Mouse (Mus musculus) hindbrain, embryonic 12.5 days (tissue): ENCODE data around the gene Fry. TPM values are rescaled to one million over a fixed set of nuclear protein-coding genes. Genes with fewer than 3 reads are reported as not detected.

Experiments
- ATAC-seq: fragments of 200-750 bp; cut with Nextera tagmentation; 2 replicates; pipeline ENCODE4 v1.8.0; 2017; ENCODE audit warnings: moderate TSS enrichment; ENCODE audit not compliant: low FRiP score
- H3K27ac ChIP-seq: fragments of 300-500 bp; sonication (generic); 2 replicates; pipeline ENCODE4 v1.5.1; 2016; ENCODE audit warnings: mild to moderate bottlenecking
- H3K27me3 ChIP-seq: fragments of 300-500 bp; sonication (generic); 2 replicates; pipeline ENCODE4 v1.6.1; 2016; ENCODE audit warnings: mild to moderate bottlenecking
- H3K36me3 ChIP-seq: fragments of 300-500 bp; sonication (generic); 2 replicates; pipeline ENCODE4 v1.6.1; 2016; ENCODE audit warnings: mild to moderate bottlenecking
- H3K4me1 ChIP-seq: fragments of 300-500 bp; sonication (generic); 2 replicates; pipeline ENCODE4 v1.6.1; 2016
- H3K4me2 ChIP-seq: fragments of 300-500 bp; sonication (generic); replicated peaks from 2 replicates; pipeline ENCODE4 v1.6.1; 2016; ENCODE audit warnings: mild to moderate bottlenecking
- H3K4me3 ChIP-seq: fragments of 300-500 bp; sonication (generic); 2 replicates; pipeline ENCODE4 v1.5.1; 2016; ENCODE audit warnings: mild to moderate bottlenecking
- H3K9ac ChIP-seq: fragments of 300-500 bp; sonication (generic); 2 replicates; pipeline ENCODE4 v1.6.1; 2016; ENCODE audit warnings: mild to moderate bottlenecking, moderate library complexity
- H3K9me3 ChIP-seq: fragments of 300-500 bp; sonication (generic); replicated peaks from 2 replicates; pipeline ENCODE4 v1.6.1; 2016; ENCODE audit warnings: mild to moderate bottlenecking
- WGBS: fragments of 180-500 bp; shearing (Covaris S2); methylation state at CpG from one replicate; pipeline ENCODE4 v1.1.7; 2016; 5-methylcytosine and 5-hydroxymethylcytosine counted together
- polyA plus RNA-seq: library from polyadenylated mRNA; unstranded; fragments of >200 nt; fragmentation: Nextera tagmentation; extraction: Ambion mirVana; gene quantifications from 2 replicates; pipeline ENCODE4 v1.2.1, GENCODE M21; 2016

Gene Fry
- polyA plus RNA-seq, result 27.9 and 30.1 TPM in 2 replicates

DNA sequence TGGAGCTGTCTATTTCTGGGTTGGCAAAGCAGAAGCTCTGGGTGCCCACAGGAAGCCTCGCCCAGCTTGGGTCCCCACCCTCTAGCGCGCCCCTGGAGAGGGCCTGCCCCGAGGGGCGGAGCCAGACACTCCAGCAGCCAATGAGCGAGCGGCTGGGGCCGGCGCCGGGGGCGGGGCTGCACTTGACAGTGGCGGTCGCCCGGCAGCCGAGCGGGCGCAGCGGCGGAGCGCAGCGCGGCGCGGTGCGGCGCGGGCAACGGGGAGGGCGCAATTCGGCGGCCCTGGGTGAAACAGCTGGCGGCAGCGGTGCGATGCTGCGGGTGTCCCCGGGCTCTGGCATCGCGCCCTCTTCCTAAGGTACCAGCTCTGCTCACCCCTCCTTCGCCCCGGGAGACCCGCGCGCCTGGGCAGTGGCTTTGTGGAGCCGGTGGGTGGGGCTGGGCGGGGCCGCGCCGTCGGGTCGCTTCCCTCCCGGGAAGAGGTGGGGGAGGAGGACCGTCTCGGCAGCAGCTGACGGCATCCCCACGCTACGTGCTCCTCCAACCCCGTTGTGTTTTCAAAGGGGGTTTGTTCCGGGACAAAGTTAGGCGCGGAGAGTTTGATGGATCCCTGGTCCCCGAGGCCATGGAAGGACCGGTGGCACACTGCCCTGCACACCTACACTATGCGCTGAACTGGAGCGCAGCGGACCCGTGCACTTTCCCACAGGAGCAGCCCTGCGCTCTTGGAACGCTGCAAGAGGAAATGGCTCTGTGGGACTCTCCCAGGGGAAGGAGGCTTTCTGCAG lies at the start of gene Fry:
Fry (plus strand) TSS at position 191 of the 787 bp plus-strand sequence.
- H3K4me2 ChIP-seq, result peak within 1 kb of the TSS; percentile 75
- peak; percentile 96 for ATAC-seq
- no peaks in the 10 kb centered on the region for H3K27me3 ChIP-seq
- no peaks in the 10 kb centered on the region for H3K9me3 ChIP-seq
- peak within 1 kb of the TSS; percentile 68 for H3K27ac ChIP-seq
- no peaks in the 10 kb centered on the region for H3K36me3 ChIP-seq
- peak within 1 kb of the TSS; percentile 73 for H3K9ac ChIP-seq
- under 1% methylated on average over 67 of the region's 68 CpGs for WGBS
- peak within 1 kb of the TSS; percentile 73 for H3K4me3 ChIP-seq
- peaks cover 23% of the 10 kb centered on the region for H3K4me1 ChIP-seq

DNA sequence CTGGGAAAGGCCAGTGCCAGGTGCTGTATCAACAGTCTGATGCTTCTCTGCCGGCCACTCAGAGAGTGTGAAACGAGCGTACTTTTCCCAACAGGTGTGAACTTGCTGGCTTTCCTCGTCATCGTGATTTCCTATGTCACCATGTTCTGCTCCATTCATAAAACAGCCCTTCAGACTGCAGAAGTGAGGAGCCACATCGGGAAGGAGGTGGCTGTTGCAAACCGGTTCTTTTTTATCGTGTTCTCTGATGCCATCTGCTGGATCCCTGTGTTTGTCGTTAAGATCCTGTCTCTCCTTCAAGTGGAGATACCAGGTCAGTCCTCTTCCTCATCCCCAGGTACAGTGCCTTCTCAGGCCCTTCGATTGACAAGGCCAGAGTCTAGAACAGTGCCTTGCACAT lies 48.4 kb upstream of the Fry start:
- no peak for ATAC-seq
- Histone ChIP-seq H3K27me3 (no peaks in the 10 kb centered on the region), H3K36me3 (no peaks in the 10 kb centered on the region), H3K9ac (0 out of 2 replicates have a peak overlapping the region, but pooled peaks have one; percentile 10), H3K27ac (no peak overlapping the region), H3K4me3 (no peak overlapping the region), H3K9me3 (no peaks in the 10 kb centered on the region), H3K4me1 (no peaks in the 10 kb centered on the region), H3K4me2 (peak overlapping the region; percentile 29; the same call in 1 of the 2 replicates)
- 24% methylated on average over 10 of the region's 10 CpGs for WGBS

DNA sequence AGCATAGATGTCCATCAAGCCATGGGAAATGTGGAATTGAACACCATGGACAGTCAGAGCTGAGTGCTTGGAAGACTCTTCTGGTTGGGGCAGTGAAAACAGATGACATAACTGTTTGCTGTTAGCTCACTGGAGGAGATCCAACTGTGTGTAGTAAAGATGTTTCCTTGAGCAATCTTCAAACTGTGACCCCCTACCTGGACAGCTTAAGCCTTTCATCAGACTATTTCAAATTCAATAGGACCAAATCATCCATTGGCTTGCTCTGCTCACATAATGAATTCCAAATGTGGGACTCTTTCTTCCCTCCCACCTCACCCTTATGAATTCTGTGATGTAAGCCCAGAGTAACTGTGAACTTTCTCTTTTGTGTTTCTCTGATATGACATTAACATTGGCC lies 46.7 kb upstream of the Fry start:
- Histone ChIP-seq H3K9ac (no peak overlapping the region), H3K27me3 (no peaks in the 10 kb centered on the region), H3K36me3 (no peaks in the 10 kb centered on the region), H3K9me3 (no peaks in the 10 kb centered on the region), H3K4me2 (no peak overlapping the region), H3K4me3 (no peak overlapping the region), H3K27ac (no peak overlapping the region), H3K4me1 (no peaks in the 10 kb centered on the region)
- no peak for ATAC-seq

DNA sequence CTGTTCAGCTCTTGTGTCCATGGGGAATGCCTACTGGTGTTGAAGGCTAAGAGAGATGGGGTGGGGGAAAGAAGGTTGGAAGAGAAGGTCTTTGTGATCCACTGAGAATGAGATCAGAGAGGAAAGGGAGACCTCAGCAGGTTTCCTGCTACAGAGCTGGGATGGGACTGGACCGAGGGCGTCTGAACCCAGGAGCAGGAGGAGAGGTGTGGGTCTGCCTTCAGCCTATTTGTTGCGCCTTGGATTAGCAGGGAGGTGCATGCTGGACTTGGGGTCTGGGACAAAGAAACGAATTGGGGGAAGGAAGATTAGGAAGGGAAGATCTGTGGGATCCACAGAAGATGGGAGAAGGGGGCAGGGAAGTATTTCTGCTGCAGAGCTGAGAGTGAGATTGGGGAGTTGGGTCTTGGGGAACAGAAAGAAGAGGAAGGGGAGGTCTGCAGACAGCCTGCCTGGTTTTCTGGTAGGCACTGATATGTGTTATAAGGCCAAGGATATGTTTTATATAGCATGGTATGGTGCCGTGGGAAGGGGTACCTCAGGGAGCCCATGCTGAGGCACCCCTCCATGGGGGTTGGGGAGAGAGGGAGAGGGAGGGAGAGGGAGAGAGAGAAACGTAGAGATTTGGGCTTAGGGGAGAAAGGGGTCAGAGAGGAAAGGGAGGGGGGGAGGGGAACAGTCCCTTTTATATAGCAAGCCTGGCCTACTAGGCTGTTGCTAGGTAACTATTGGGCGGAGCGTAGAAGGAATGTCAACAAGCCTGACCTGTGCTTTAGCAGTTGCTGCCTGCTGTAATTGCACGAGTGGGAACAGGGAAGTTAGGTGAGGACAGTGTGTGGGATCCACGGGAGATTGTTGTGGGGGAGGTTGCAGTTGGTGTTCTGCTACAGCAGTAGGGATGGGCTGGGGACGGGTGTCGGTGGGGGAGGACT lies 38.3 kb upstream of the Fry start:
- Histone ChIP-seq H3K27ac (no peak overlapping the region), H3K4me2 (peak overlapping the region; percentile 40), H3K4me3 (no peak overlapping the region), H3K9ac (no peak overlapping the region), H3K36me3 (no peaks in the 10 kb centered on the region), H3K9me3 (no peaks in the 10 kb centered on the region), H3K27me3 (no peaks in the 10 kb centered on the region), H3K4me1 (peaks cover 15% of the 10 kb centered on the region)
- 18% methylated on average over 12 of the region's 12 CpGs for WGBS
- ATAC-seq, result peak; percentile 81

DNA sequence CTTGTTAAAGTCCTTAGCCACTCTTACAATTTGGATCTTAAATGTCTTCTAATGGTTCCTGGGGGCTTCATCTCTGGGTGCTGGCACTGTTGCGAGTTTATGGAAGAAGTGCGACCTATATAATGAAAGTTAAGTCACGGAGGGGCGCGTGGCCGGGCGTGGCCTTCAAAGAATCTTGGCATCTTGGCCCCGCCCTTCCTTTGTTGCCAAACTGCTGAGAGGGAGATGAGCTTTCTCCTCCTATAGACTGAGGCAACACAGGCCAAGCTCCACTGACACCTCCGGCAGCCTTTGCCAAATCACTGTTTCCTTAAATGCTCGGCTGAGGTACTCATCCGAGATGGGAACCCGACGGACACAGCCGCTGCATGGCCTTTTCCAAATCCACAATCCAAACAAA lies 35.7 kb upstream of the Fry start:
- no peak for ATAC-seq
- Histone ChIP-seq H3K9ac (no peak overlapping the region), H3K4me1 (peaks cover 15% of the 10 kb centered on the region), H3K36me3 (no peaks in the 10 kb centered on the region), H3K27me3 (no peaks in the 10 kb centered on the region), H3K4me3 (no peak overlapping the region), H3K27ac (no peak overlapping the region), H3K9me3 (0 out of 2 replicates have a peak, but pooled peaks cover 4% of the 10 kb centered on the region), H3K4me2 (no peak overlapping the region)
- WGBS, result 89% methylated on average over 14 of the region's 14 CpGs

DNA sequence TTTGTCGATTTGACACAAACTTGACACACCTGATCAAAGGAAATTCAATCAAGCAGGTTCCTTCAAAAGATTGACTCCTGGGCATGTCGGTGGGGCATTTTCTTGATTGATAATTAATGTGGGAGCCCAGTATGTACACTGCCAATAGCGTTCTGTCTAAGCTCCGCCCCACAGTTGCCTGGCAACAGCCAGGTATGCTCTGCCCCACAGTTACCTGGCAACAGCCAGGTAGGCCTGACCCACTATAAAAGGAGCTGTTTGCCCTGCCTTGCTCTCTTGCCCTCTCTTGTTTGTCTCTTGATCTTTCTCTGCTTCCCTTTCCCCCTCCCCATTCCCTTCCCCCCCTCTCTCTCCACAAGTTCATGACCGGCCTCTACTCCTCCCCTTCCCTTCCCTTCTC lies 35.3 kb upstream of the Fry start:
- Histone ChIP-seq H3K27ac (no peak overlapping the region), H3K4me2 (no peak overlapping the region), H3K9ac (no peak overlapping the region), H3K4me3 (no peak overlapping the region), H3K4me1 (peaks cover 15% of the 10 kb centered on the region), H3K36me3 (no peaks in the 10 kb centered on the region), H3K9me3 (0 out of 2 replicates have a peak, but pooled peaks cover 4% of the 10 kb centered on the region), H3K27me3 (no peaks in the 10 kb centered on the region)
- ATAC-seq, result no peak
- 65% methylated on average over 5 of the region's 5 CpGs for WGBS

DNA sequence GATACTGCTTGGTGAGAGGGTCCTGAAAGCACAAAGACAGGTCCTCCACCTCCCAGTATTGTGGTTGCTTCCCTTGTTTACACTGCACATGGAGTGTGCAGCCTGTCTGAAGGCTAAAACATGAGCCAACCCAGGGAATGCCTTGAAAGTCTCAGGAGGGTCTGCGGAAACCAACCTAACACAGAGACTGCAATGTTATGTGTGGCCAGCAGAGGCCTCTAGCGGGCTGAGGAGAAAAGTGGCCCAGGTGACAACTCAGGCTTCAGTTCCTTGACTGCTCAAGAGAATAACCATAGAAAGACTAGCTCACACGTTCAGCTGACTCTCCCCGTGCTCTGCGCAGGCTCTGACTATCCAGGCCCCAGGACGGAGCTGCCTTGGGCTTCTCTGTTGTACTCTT lies 20.8 kb upstream of the Fry start:
- Histone ChIP-seq H3K27me3 (no peaks in the 10 kb centered on the region), H3K4me2 (no peak overlapping the region), H3K27ac (no peak overlapping the region), H3K9me3 (no peaks in the 10 kb centered on the region), H3K4me1 (0 out of 2 replicates have a peak, but pooled peaks cover 2% of the 10 kb centered on the region), H3K4me3 (no peak overlapping the region), H3K36me3 (no peaks in the 10 kb centered on the region), H3K9ac (no peak overlapping the region)
- peak; percentile 46; the same call in 1 of the 2 replicates for ATAC-seq
- WGBS, result 9% methylated on average over 6 of the region's 6 CpGs

DNA sequence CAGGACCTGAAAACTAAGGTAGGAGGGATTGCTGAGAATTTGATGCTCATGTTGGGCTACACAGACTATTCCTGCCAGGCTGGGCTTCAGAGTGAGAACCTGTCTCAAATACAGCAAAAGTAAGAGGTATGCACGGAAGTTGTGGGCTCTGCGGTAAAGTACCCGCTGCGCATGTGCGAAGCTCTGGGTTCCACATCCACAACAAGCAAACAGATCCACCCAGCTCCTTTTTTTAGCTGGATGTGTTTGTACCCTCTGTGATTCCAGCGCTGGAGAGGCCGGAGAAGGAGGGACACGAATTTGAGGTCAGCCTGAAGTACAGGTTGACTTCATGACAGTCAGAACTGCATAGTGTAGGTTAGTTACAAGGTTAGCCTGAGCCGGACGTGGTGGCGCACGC lies 19.7 kb upstream of the Fry start:
- WGBS, result 94% methylated on average over 12 of the region's 12 CpGs
- Histone ChIP-seq H3K4me3 (no peak overlapping the region), H3K9me3 (no peaks in the 10 kb centered on the region), H3K27ac (no peak overlapping the region), H3K27me3 (no peaks in the 10 kb centered on the region), H3K4me2 (no peak overlapping the region), H3K4me1 (0 out of 2 replicates have a peak, but pooled peaks cover 2% of the 10 kb centered on the region), H3K36me3 (no peaks in the 10 kb centered on the region), H3K9ac (no peak overlapping the region)
- ATAC-seq, result no peak

DNA sequence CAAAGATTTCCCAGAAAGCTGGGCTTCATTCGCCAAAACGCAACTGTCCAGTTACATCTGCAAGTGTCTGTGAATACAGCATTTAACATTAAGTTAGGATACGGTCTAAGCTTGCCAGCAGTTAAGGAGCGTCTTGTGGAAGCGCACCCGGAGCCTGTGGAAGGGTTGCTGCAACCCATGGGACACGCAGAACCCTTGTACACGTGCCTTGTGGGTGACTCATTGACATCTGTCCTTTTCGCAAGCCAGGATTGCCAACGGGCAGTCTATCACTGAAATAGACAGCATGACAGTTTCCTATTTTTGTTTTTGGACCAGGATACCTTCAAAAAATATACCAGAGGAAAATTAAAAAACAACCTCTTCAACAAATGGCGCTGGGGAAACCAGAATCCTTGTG lies 16.7 kb upstream of the Fry start:
- no peaks in the 10 kb centered on the region for H3K9me3 ChIP-seq
- no peaks in the 10 kb centered on the region for H3K27me3 ChIP-seq
- 88% methylated on average over 11 of the region's 11 CpGs for WGBS
- H3K4me2 ChIP-seq, result no peak overlapping the region
- no peak overlapping the region for H3K27ac ChIP-seq
- no peaks in the 10 kb centered on the region for H3K36me3 ChIP-seq
- no peak overlapping the region for H3K9ac ChIP-seq
- H3K4me3 ChIP-seq, result no peak overlapping the region
- ATAC-seq, result no peak
- H3K4me1 ChIP-seq, result 0 out of 2 replicates have a peak, but pooled peaks cover 2% of the 10 kb centered on the region

DNA sequence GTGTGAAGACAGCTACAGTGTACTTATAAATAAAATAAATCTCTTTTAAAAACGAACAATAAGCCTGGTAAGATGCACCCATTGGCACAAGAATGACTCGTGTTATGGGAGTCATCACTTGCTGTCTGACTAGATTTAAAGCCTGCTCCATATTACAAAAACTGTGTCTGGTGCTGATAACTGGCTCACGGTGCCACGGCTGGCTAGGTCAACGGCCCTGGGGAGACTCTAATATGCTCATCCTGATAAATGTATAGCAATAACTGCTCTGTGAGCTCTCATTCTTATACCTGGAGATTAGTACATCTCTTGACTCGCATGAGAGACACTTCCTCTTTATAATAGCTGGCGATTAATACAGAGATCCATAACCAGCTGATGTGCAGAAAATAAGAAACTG lies 12.1 kb upstream of the Fry start:
- Histone ChIP-seq H3K27me3 (no peaks in the 10 kb centered on the region), H3K9me3 (0 out of 2 replicates have a peak, but pooled peaks cover 3% of the 10 kb centered on the region)
- ATAC-seq, result no peak

DNA sequence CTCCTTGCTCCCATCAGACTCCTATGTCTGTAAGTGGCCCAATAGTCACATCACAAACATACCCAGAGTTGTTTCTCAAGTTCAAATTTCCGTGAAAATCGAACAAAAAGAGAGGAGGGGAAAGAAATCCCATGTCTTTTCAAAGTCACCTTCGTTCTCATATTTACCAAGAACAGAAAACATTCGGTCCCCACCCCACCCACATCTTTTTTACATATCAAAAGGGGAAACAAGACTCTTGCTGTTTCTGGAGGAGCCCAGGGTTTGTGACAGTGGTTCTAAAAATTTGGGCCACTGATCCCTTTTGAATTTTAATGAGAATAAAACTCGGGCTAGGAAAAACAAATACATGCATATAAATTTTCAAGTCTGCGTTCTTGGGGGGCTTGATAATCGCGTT lies 7.2 kb upstream of the Fry start:
- H3K4me2 ChIP-seq, result no peak overlapping the region
- WGBS, result 51% methylated on average over 8 of the region's 8 CpGs
- H3K9me3 ChIP-seq, result 0 out of 2 replicates have a peak, but pooled peaks cover 3% of the 10 kb centered on the region
- no peak overlapping the region for H3K27ac ChIP-seq
- H3K9ac ChIP-seq, result no peak overlapping the region
- no peak for ATAC-seq
- H3K4me1 ChIP-seq, result peaks cover 15% of the 10 kb centered on the region
- no peaks in the 10 kb centered on the region for H3K36me3 ChIP-seq
- no peaks in the 10 kb centered on the region for H3K27me3 ChIP-seq
- no peak overlapping the region for H3K4me3 ChIP-seq

More for the DNA sequence above, 12.1 kb upstream of the Fry start:
- WGBS, result 89% methylated on average over 7 of the region's 7 CpGs
- no peaks in the 10 kb centered on the region for H3K4me1 ChIP-seq
- no peak overlapping the region for H3K9ac ChIP-seq
- H3K4me2 ChIP-seq, result no peak overlapping the region
- no peaks in the 10 kb centered on the region for H3K36me3 ChIP-seq
- H3K27ac ChIP-seq, result no peak overlapping the region
- no peak overlapping the region for H3K4me3 ChIP-seq

DNA sequence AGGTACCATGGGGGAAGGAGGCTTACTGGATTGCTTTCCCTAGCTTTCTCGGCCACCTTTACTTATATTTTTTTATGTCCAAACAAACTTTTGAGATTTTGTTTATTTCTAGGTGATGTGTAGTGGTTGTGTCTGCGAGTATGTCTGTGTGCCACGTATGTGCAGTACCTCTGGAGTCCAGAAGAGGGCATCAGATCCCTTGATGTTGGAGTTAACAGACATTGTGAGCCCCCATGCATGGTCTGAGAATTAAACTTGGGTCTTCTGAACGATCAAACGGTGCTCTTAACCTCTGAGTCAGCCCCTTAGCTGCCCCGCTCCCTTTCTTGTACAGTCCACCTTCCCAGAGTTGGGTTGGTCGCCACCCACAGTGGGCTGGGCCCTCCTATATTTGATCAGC lies 4.4 kb upstream of the Fry start:
- WGBS, result 79% methylated on average over 7 of the region's 7 CpGs
- no peak for ATAC-seq
- H3K9ac ChIP-seq, result no peak overlapping the region
- no peak overlapping the region for H3K4me3 ChIP-seq
- peaks cover 20% of the 10 kb centered on the region for H3K4me1 ChIP-seq
- no peak overlapping the region for H3K27ac ChIP-seq
- no peak overlapping the region for H3K4me2 ChIP-seq
- H3K27me3 ChIP-seq, result no peaks in the 10 kb centered on the region
- 0 out of 2 replicates have a peak, but pooled peaks cover 3% of the 10 kb centered on the region for H3K9me3 ChIP-seq
- no peaks in the 10 kb centered on the region for H3K36me3 ChIP-seq
